Mouse (Mus musculus): ENCODE measurements around the gene Apela. TPM values are rescaled to one million over a fixed set of nuclear protein-coding genes. Genes with fewer than 3 reads are reported as not detected.

Apela gene
- total and polyA plus RNA-seq, 2 experiments from 2014 or later: 3.3 TPM; not detected in 1

GRCm38 (mm10) chr8:64983150-64983897, 53.8 kb downstream of the Apela start:
- no peak overlapping the region for H3K4me3 ChIP-seq (ENCODE audit: low read depth, low read length)
- no peaks in the 10 kb centered on the region for H3K4me1 ChIP-seq (ENCODE audit: control insufficient read depth, insufficient read depth)
- H3K27me3 ChIP-seq (ENCODE audit: control insufficient read depth, insufficient read depth, low read length): no peaks in the 10 kb centered on the region
- no peak overlapping the region for H3K9ac ChIP-seq (replicated peaks; ENCODE audit: low read depth, low read length)
- 64% methylated on average over 20 of the region's 20 CpGs for WGBS
- ATAC-seq (ENCODE audit: insufficient read depth, low read depth): no peak
- no peaks in the 10 kb centered on the region for H3K9me3 ChIP-seq (replicated peaks; ENCODE audit: control insufficient read depth, low read length)
- H3K27ac ChIP-seq (ENCODE audit: low read depth): no peak overlapping the region
- TF ChIP-seq CTCF (IDR thresholded peaks at IDR 0.05; ENCODE audit: low read depth) (no peak), EP300 (IDR thresholded peaks at IDR 0.05; ENCODE audit: low read depth) (no peak)
- DNase-seq (ENCODE audit: low spot score): no peak
- no peak overlapping the region for H3K4me2 ChIP-seq (ENCODE audit: low read depth, low read length)
- H3K36me3 ChIP-seq (replicated peaks; ENCODE audit: control insufficient read depth, insufficient read depth, low read length): no peaks in the 10 kb centered on the region

Other genes with a start within 250 kb of the Apela start
- gene Klhl2, start 187.3 kb downstream of the Apela start, total RNA-seq (2014; rRNA removed; ENCODE audit: low replicate concordance): 10.0 and 10.5 TPM in 2 replicates
- 5.8 and 6.0 TPM in 2 replicates for gene Klhl2, start 187.3 kb downstream of the Apela start, polyA plus RNA-seq (2015; fragmentation: Nextera tagmentation; extraction: Ambion mirVana)
- gene Tmem192, start 90.2 kb downstream of the Apela start, total RNA-seq (2014; rRNA removed; ENCODE audit: low replicate concordance): 14.3 and 97.7 TPM in 2 replicates
- gene Tmem192, start 90.2 kb downstream of the Apela start, polyA plus RNA-seq (2015; fragmentation: Nextera tagmentation; extraction: Ambion mirVana): 37.2 TPM in 2 replicates
- not detected in 2 replicates for gene Trim75, start 49.5 kb downstream of the Apela start, total RNA-seq (2014; rRNA removed; ENCODE audit: low replicate concordance)
- gene Trim75, start 49.5 kb downstream of the Apela start, polyA plus RNA-seq (2015; fragmentation: Nextera tagmentation; extraction: Ambion mirVana): not detected in 2 replicates
- gene Trim61, start 18.8 kb downstream of the Apela start, total RNA-seq (2014; rRNA removed; ENCODE audit: low replicate concordance): not detected in 2 replicates
- gene Trim61, start 18.8 kb downstream of the Apela start, polyA plus RNA-seq (2015; fragmentation: Nextera tagmentation; extraction: Ambion mirVana): not detected in 2 replicates
- not detected in 2 replicates for gene Trim60, start 18.8 kb downstream of the Apela start, total RNA-seq (2014; rRNA removed; ENCODE audit: low replicate concordance)
- gene Trim60, start 18.8 kb downstream of the Apela start, polyA plus RNA-seq (2015; fragmentation: Nextera tagmentation; extraction: Ambion mirVana): not detected in 2 replicates
- gene Gm10663, start 37.7 kb upstream of the Apela start, total RNA-seq (2014; rRNA removed; ENCODE audit: low replicate concordance): not detected in 2 replicates
- gene Gm10663, start 37.7 kb upstream of the Apela start, polyA plus RNA-seq (2015; fragmentation: Nextera tagmentation; extraction: Ambion mirVana): not detected in 2 replicates
- not detected in 2 replicates for gene BC030870, start 92.2 kb upstream of the Apela start, total RNA-seq (2014; rRNA removed; ENCODE audit: low replicate concordance)
- 0.18 TPM in 1 of 2 replicates, not detected in the other for gene BC030870, start 92.2 kb upstream of the Apela start, polyA plus RNA-seq (2015; fragmentation: Nextera tagmentation; extraction: Ambion mirVana)

All from heart, postnatal 0 days (tissue).